Mouse (Mus musculus) megakaryocyte, embryonic 14.5 days (primary cell): ENCODE measurements at regions not wholly inside any gene's neighbourhood (a gene's known extent, or its start where the extent isn't known, plus 50 kb on each side); places are given as distances from the start of the nearest gene placed in this dataset.

Source experiments
- H3K27me3 ChIP-seq: replicated peaks from 2 replicates; pipeline ENCODE3; 2012; ENCODE audit warnings: inconsistent platforms
- H3K36me3 ChIP-seq: replicated peaks from 2 replicates; pipeline ENCODE3; 2012; ENCODE audit warnings: low read length, inconsistent platforms, mixed read lengths
- H3K4me1 ChIP-seq: 2 replicates; pipeline ENCODE4 v1.6.1; 2012; ENCODE audit warnings: inconsistent platforms
- H3K4me3 ChIP-seq: replicated peaks from 2 replicates; pipeline ENCODE3; 2012; ENCODE audit warnings: moderate library complexity, mild to moderate bottlenecking, inconsistent platforms
- H3K9me3 ChIP-seq: 2 replicates; pipeline ENCODE4 v1.6.1; 2012; ENCODE audit warnings: inconsistent platforms
- FLI1 ChIP-seq: IDR thresholded peaks from 2 replicates; pipeline ENCODE4 v1.6.1; 2012; ENCODE audit warnings: low read length, inconsistent platforms, mixed read lengths

DNA sequence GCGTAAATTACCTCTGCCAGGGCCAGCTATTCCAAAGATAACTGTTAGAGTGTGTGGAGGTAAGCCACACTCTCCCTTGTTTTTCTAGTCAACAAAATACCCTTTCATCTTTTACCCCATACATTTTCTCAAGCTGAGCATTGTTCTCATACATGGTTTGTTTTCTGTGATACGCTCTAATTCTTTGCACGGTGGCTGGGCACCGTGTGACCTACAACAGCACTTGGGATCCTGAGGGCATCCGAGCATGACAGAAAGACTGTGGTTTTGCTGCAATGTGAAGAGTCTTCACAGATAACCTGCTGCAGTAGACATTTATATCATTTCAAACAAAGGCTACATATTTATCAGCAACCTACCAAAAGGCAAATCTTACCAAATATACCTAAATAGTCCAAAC lies 55.1 kb upstream of the Cnr1 start:
- TF ChIP-seq FLI1: no peak
- H3K27me3 ChIP-seq: no peaks in the 10 kb centered on the region
- H3K36me3 ChIP-seq: no peaks in the 10 kb centered on the region
- peaks cover 7% of the 10 kb centered on the region; the same call in 1 of the 2 replicates for H3K9me3 ChIP-seq
- H3K4me3 ChIP-seq: no peak overlapping the region
- H3K4me1 ChIP-seq: peaks cover 13% of the 10 kb centered on the region; the same call in 1 of the 2 replicates
